ENCODE assay signal across 8 mouse cellular contexts in genomic region chr15:79027291-79028205, GRCm38 (mm10). TPM values are rescaled to one million over a fixed set of nuclear protein-coding genes. Genes with fewer than 3 reads are reported as not detected.
DNase-seq lines count a peak whose midpoint lies in the region; ATAC-seq lines count a peak whose summit lies in the region.

No protein-coding gene starts in this region.

- H3K36me3 ChIP-seq in forebrain, embryonic 16.5 days (ENCODE audit: control insufficient read depth, insufficient read depth), result no peaks in the 10 kb centered on the region
- H3K36me3 ChIP-seq in intestine, embryonic 14.5 days (ENCODE audit: control insufficient read depth, insufficient read depth, low read length), result no peaks in the 10 kb centered on the region
- H3K36me3 ChIP-seq in liver, embryonic 15.5 days (replicated peaks), result no peaks in the 10 kb centered on the region
- H3K36me3 ChIP-seq in stomach, embryonic 14.5 days (ENCODE audit: control insufficient read depth, insufficient read depth, low read length), result no peaks in the 10 kb centered on the region

- H3K9me3 ChIP-seq in forebrain, embryonic 16.5 days (ENCODE audit: control insufficient read depth, low read length), result no peaks in the 10 kb centered on the region
- H3K9me3 ChIP-seq in intestine, embryonic 14.5 days (ENCODE audit: control insufficient read depth, low read length), result no peaks in the 10 kb centered on the region
- no peaks in the 10 kb centered on the region for H3K9me3 ChIP-seq in liver, embryonic 15.5 days (replicated peaks)
- H3K9me3 ChIP-seq in stomach, embryonic 14.5 days (ENCODE audit: control insufficient read depth, low read depth, low read length), result no peaks in the 10 kb centered on the region

- 6% methylated on average over 44 of the region's 46 CpGs for WGBS in forebrain, embryonic 16.5 days
- WGBS in intestine, embryonic 14.5 days, result 6% methylated on average over 44 of the region's 46 CpGs
- WGBS in liver, embryonic 15.5 days (ENCODE audit: insufficient replicate concordance), result 5% methylated on average over 44 of the region's 46 CpGs
- 7% methylated on average over 46 of the region's 46 CpGs for WGBS in stomach, embryonic 14.5 days

- peak overlapping the region; percentile 93 for H3K9ac ChIP-seq in forebrain, embryonic 16.5 days (replicated peaks; ENCODE audit: low read depth, low read length)
- H3K9ac ChIP-seq in intestine, embryonic 14.5 days (ENCODE audit: low read length), result peak overlapping the region; percentile 99
- H3K9ac ChIP-seq in liver, embryonic 15.5 days, result peak overlapping the region; percentile 73
- peak overlapping the region; percentile 93 for H3K9ac ChIP-seq in stomach, embryonic 14.5 days (replicated peaks; ENCODE audit: low read depth, low read length)

- H3K4me1 ChIP-seq in forebrain, embryonic 16.5 days (replicated peaks; ENCODE audit: control insufficient read depth, insufficient read depth, low read length), result peaks cover 47% of the 10 kb centered on the region
- H3K4me1 ChIP-seq in intestine, embryonic 14.5 days (replicated peaks; ENCODE audit: control insufficient read depth, insufficient read depth, low read length), result peaks cover 44% of the 10 kb centered on the region
- peaks cover 58% of the 10 kb centered on the region for H3K4me1 ChIP-seq in liver, embryonic 15.5 days (replicated peaks)
- H3K4me1 ChIP-seq in stomach, embryonic 14.5 days (ENCODE audit: control insufficient read depth, insufficient read depth, low read length), result peaks cover 28% of the 10 kb centered on the region; the same call in 1 of the 2 replicates

- peak overlapping the region; percentile 82 for H3K4me3 ChIP-seq in forebrain, embryonic 16.5 days (replicated peaks; ENCODE audit: low read length)
- H3K4me3 ChIP-seq in intestine, embryonic 14.5 days (ENCODE audit: low read depth, low read length), result peak overlapping the region; percentile 78
- peak overlapping the region; percentile 65 for H3K4me3 ChIP-seq in liver, embryonic 15.5 days (replicated peaks)
- H3K4me3 ChIP-seq in stomach, embryonic 14.5 days (ENCODE audit: low read depth, low read length), result peak overlapping the region; percentile 53

- peak overlapping the region; percentile 82 for H3K27ac ChIP-seq in forebrain, embryonic 16.5 days (ENCODE audit: low read length)
- peak overlapping the region; percentile 97 for H3K27ac ChIP-seq in intestine, embryonic 14.5 days (ENCODE audit: low read depth)
- peak overlapping the region; percentile 72 for H3K27ac ChIP-seq in liver, embryonic 15.5 days (replicated peaks)
- peak overlapping the region; percentile 93 for H3K27ac ChIP-seq in stomach, embryonic 14.5 days (ENCODE audit: low read length)

- DNase-seq in heart, adult 11 months, result peak; percentile 96
- DNase-seq in heart, adult 8-10 months (ENCODE audit: low spot score), result no peak
- peak; percentile 47 for DNase-seq in adrenal gland, postnatal 25 days
- peak; percentile 77 for DNase-seq in intestine, embryonic 14.5 days (ENCODE audit: low spot score)
- no peak for DNase-seq in left cerebral cortex, adult 9 months (ENCODE audit: low spot score in 2 of 2)

- no peaks in the 10 kb centered on the region for H3K27me3 ChIP-seq in forebrain, embryonic 16.5 days (replicated peaks; ENCODE audit: control insufficient read depth, insufficient read depth, low read length)
- no peaks in the 10 kb centered on the region for H3K27me3 ChIP-seq in intestine, embryonic 14.5 days (replicated peaks; ENCODE audit: control insufficient read depth, insufficient read depth, low read length)
- H3K27me3 ChIP-seq in liver, embryonic 15.5 days, result peaks cover 88% of the 10 kb centered on the region
- no peaks in the 10 kb centered on the region for H3K27me3 ChIP-seq in stomach, embryonic 14.5 days (ENCODE audit: control insufficient read depth, insufficient read depth, low read length)

- H3K4me2 ChIP-seq in forebrain, embryonic 16.5 days (ENCODE audit: low read length), result peak overlapping the region; percentile 85
- H3K4me2 ChIP-seq in intestine, embryonic 14.5 days (ENCODE audit: low read length), result peak overlapping the region; percentile 92
- H3K4me2 ChIP-seq in liver, embryonic 15.5 days, result peak overlapping the region; percentile 81
- peak overlapping the region; percentile 89 for H3K4me2 ChIP-seq in stomach, embryonic 14.5 days (replicated peaks; ENCODE audit: low read depth, low read length)

- peak; percentile 9; the same call in 1 of the 2 replicates for ATAC-seq in forebrain, embryonic 16.5 days
- peak; percentile 17; the same call in 1 of the 2 replicates for ATAC-seq in intestine, embryonic 14.5 days (replicated peaks; ENCODE audit: low FRiP score, low TSS enrichment, low read depth)
- no peak for ATAC-seq in liver, embryonic 15.5 days (ENCODE audit: insufficient read depth)
- no peak for ATAC-seq in stomach, embryonic 14.5 days (ENCODE audit: insufficient number of reproducible peaks, insufficient read depth, low FRiP score, low read depth)

RNA-seq across cellular contexts. Expression of gene H1f0, which starts 0.7 kb away (rescaled TPM):
- total RNA-seq in heart, adult 8-10 months (2022), result 10 to 100 TPM; 64.1 to 92.7 (median 77.5) TPM
- total RNA-seq in adrenal gland, postnatal 25 days (2021), result 159 and 217 TPM in 2 replicates
- polyA plus RNA-seq in forebrain, embryonic 16.5 days (2015; fragmentation: Nextera tagmentation; extraction: Ambion mirVana), result 403 and 441 TPM in 2 replicates
- polyA plus RNA-seq in intestine, embryonic 14.5 days (2014; fragmentation: Nextera tagmentation; extraction: Ambion mirVana), result 160 and 192 TPM in 2 replicates
- 118 and 121 TPM in 2 replicates for polyA plus RNA-seq in liver, embryonic 15.5 days (2015; fragmentation: Nextera tagmentation; extraction: Ambion mirVana)
- 160 and 175 TPM in 2 replicates for polyA plus RNA-seq in stomach, embryonic 14.5 days (2014; fragmentation: Nextera tagmentation; extraction: Ambion mirVana)

RNA-seq across cellular contexts. Expression of gene Galr3, which starts 14.1 kb away (rescaled TPM):
- total RNA-seq in heart, adult 8-10 months (2022), result not detected
- 0.39 TPM in 1 of 2 replicates, not detected in the other for total RNA-seq in adrenal gland, postnatal 25 days (2021)
- not detected in 2 replicates for polyA plus RNA-seq in forebrain, embryonic 16.5 days (2015; fragmentation: Nextera tagmentation; extraction: Ambion mirVana)
- polyA plus RNA-seq in intestine, embryonic 14.5 days (2014; fragmentation: Nextera tagmentation; extraction: Ambion mirVana), result 1.0 and 1.1 TPM in 2 replicates
- polyA plus RNA-seq in liver, embryonic 15.5 days (2015; fragmentation: Nextera tagmentation; extraction: Ambion mirVana), result 0.17 TPM in 1 of 2 replicates, not detected in the other
- polyA plus RNA-seq in stomach, embryonic 14.5 days (2014; fragmentation: Nextera tagmentation; extraction: Ambion mirVana), result 0.30 and 0.39 TPM in 2 replicates

RNA-seq across cellular contexts. Expression of gene Ankrd54, which starts 35.1 kb away (rescaled TPM):
- total RNA-seq in heart, adult 8-10 months (2022), result 1 to 10 TPM; 6.3 to 8.0 (median 7.6) TPM
- 20.4 and 27.4 TPM in 2 replicates for total RNA-seq in adrenal gland, postnatal 25 days (2021)
- polyA plus RNA-seq in forebrain, embryonic 16.5 days (2015; fragmentation: Nextera tagmentation; extraction: Ambion mirVana), result 54.9 and 58.1 TPM in 2 replicates
- 49.4 and 50.0 TPM in 2 replicates for polyA plus RNA-seq in intestine, embryonic 14.5 days (2014; fragmentation: Nextera tagmentation; extraction: Ambion mirVana)
- polyA plus RNA-seq in liver, embryonic 15.5 days (2015; fragmentation: Nextera tagmentation; extraction: Ambion mirVana), result 47.9 and 55.1 TPM in 2 replicates
- polyA plus RNA-seq in stomach, embryonic 14.5 days (2014; fragmentation: Nextera tagmentation; extraction: Ambion mirVana), result 42.7 and 44.1 TPM in 2 replicates

RNA-seq across cellular contexts. Expression of gene Eif3l, which starts 47.4 kb away (rescaled TPM):
- total RNA-seq in heart, adult 8-10 months (2022), result 10 to 100 TPM; 70.2 to 76.0 (median 74.9) TPM
- total RNA-seq in adrenal gland, postnatal 25 days (2021), result 150 and 151 TPM in 2 replicates
- 188 and 205 TPM in 2 replicates for polyA plus RNA-seq in forebrain, embryonic 16.5 days (2015; fragmentation: Nextera tagmentation; extraction: Ambion mirVana)
- 244 and 264 TPM in 2 replicates for polyA plus RNA-seq in intestine, embryonic 14.5 days (2014; fragmentation: Nextera tagmentation; extraction: Ambion mirVana)
- polyA plus RNA-seq in liver, embryonic 15.5 days (2015; fragmentation: Nextera tagmentation; extraction: Ambion mirVana), result 116 and 117 TPM in 2 replicates
- polyA plus RNA-seq in stomach, embryonic 14.5 days (2014; fragmentation: Nextera tagmentation; extraction: Ambion mirVana), result 218 and 224 TPM in 2 replicates

Comparison
In these comparisons a context has a peak if more than half of its experiments do, and no peak if none do; other contexts are left out.
1. DNase-seq: peak in heart, adult 11 months (single experiment), adrenal gland, postnatal 25 days (single experiment) and intestine, embryonic 14.5 days (single experiment); none in heart, adult 8-10 months (single experiment) and left cerebral cortex, adult 9 months (0 of 2).
2. ATAC-seq: peak in forebrain, embryonic 16.5 days (single experiment) and intestine, embryonic 14.5 days (single experiment); none in liver, embryonic 15.5 days (single experiment) and stomach, embryonic 14.5 days (single experiment).
3. Peak in every context shown above with its lines, with median percentiles within 50 percentile points of each other: H3K27ac ChIP-seq, H3K4me2 ChIP-seq, H3K4me3 ChIP-seq and H3K9ac ChIP-seq.